Mouse (Mus musculus) left cerebral cortex, postnatal 10 days (tissue): ENCODE measurements at regions not wholly inside any gene's neighbourhood (a gene's known extent, or its start where the extent isn't known, plus 50 kb on each side); places are given as distances from the start of the nearest gene placed in this dataset.
A peak's percentile ranks its signal among the peaks of the same experiment; 100 is the strongest.

Source experiments
- DNase-seq, 2 experiments: peaks; one replicate each; pipeline ENCODE4 v3.0.0; 2021 to 2022; ENCODE audit warnings: low spot score in 2 of 2, mixed read lengths in 1 of 2; ENCODE audit errors: extremely low spot score in 1 of 2
- intact Hi-C: fragments of 180-260 bp; cut with DNase I; formaldehyde crosslinking; loops from one replicate; pipeline ENCODE4 v1.15.1; 2025

GRCm38 (mm10) chr16:64068787-64069673, 205.1 kb upstream of the Epha3 start:
- intact Hi-C loops, result no loop called here
- peak in 1 of 2 experiments; percentile 0 for DNase-seq

GRCm38 (mm10) chr16:64062584-64062983, 198.6 kb upstream of the Epha3 start:
- no peak for DNase-seq
- intact Hi-C loops, result no loop called here

- no peak for DNase-seq
- intact Hi-C loops, result no loop called here
These were observed 194.7 kb upstream of the Epha3 start for GRCm38 (mm10) chr16:64058712-64059111.

- intact Hi-C loops, result no loop called here
- no peak for DNase-seq
These were observed 190.4 kb upstream of the Epha3 start for GRCm38 (mm10) chr16:64054346-64054745.

GRCm38 (mm10) chr16:64048026-64048425, 184.1 kb upstream of the Epha3 start:
- no peak for DNase-seq
- intact Hi-C loops, result no loop called here

GRCm38 (mm10) chr16:64033049-64033448, 169.1 kb upstream of the Epha3 start:
- DNase-seq, result no peak
- intact Hi-C loops, result no loop called here

- intact Hi-C loops, result no loop called here
- DNase-seq, result no peak
These were observed 160.0 kb upstream of the Epha3 start for GRCm38 (mm10) chr16:64023981-64024380.

GRCm38 (mm10) chr16:64000884-64001283, 136.9 kb upstream of the Epha3 start:
- intact Hi-C loops, result no loop called here
- DNase-seq, result no peak

GRCm38 (mm10) chr16:63967407-63967806, 103.4 kb upstream of the Epha3 start:
- intact Hi-C loops, result no loop called here
- peak in 1 of 2 experiments; percentile 17 for DNase-seq

GRCm38 (mm10) chr16:63960786-63961185, 96.8 kb upstream of the Epha3 start:
- intact Hi-C loops, result no loop called here

GRCm38 (mm10) chr16:63958154-63958553, 94.2 kb upstream of the Epha3 start:
- intact Hi-C loops, result no loop called here
- peak in 1 of 2 experiments; percentile 13 for DNase-seq

More at GRCm38 (mm10) chr16:63960786-63961185, 96.8 kb upstream of the Epha3 start:
- DNase-seq, result no peak

GRCm38 (mm10) chr16:63925195-63925594, 61.2 kb upstream of the Epha3 start:
- no peak for DNase-seq
- intact Hi-C loops, result no loop called here

GRCm38 (mm10) chr16:63921146-63921545, 57.2 kb upstream of the Epha3 start:
- intact Hi-C loops, result no loop called here
- DNase-seq, result no peak
